Mouse (Mus musculus): Measurements from ENCODE around the gene Efnb2.

The Efnb2 gene

GRCm38 (mm10) chr8:8619221-8620194, 41.5 kb downstream of the Efnb2 start:
- DNase-seq (ENCODE audit: low read depth in 1 of 2, low spot score in 2 of 2): no peak

- DNase-seq (ENCODE audit: low read depth in 1 of 2, low spot score in 2 of 2): no peak
These were observed 47.2 kb downstream of the Efnb2 start for GRCm38 (mm10) chr8:8613844-8614243.

- no peak for DNase-seq (ENCODE audit: low read depth in 1 of 2, low spot score in 2 of 2)
These were observed 49.1 kb downstream of the Efnb2 start for GRCm38 (mm10) chr8:8611928-8612327.

GRCm38 (mm10) chr8:8609791-8610190, 51.3 kb downstream of the Efnb2 start:
- DNase-seq (ENCODE audit: low read depth in 1 of 2, low spot score in 2 of 2): no peak

- no peak for DNase-seq (ENCODE audit: low read depth in 1 of 2, low spot score in 2 of 2)
These were observed 51.9 kb downstream of the Efnb2 start for GRCm38 (mm10) chr8:8609141-8609540.

- no peak for DNase-seq (ENCODE audit: low read depth in 1 of 2, low spot score in 2 of 2)
These were observed 55.4 kb downstream of the Efnb2 start for GRCm38 (mm10) chr8:8605621-8606020.

GRCm38 (mm10) chr8:8603875-8604274, 57.2 kb downstream of the Efnb2 start:
- DNase-seq (ENCODE audit: low read depth in 1 of 2, low spot score in 2 of 2): no peak

GRCm38 (mm10) chr8:8602616-8603461, 58.2 kb downstream of the Efnb2 start:
- DNase-seq (ENCODE audit: low read depth in 1 of 2, low spot score in 2 of 2): peak in 1 of 2 experiments; percentile 16

GRCm38 (mm10) chr8:8599931-8600330, 61.1 kb downstream of the Efnb2 start:
- DNase-seq (ENCODE audit: low read depth in 1 of 2, low spot score in 2 of 2): no peak

- DNase-seq (ENCODE audit: low read depth in 1 of 2, low spot score in 2 of 2): no peak
These were observed 63.6 kb downstream of the Efnb2 start for GRCm38 (mm10) chr8:8597434-8597833.

- no peak for DNase-seq (ENCODE audit: low read depth in 1 of 2, low spot score in 2 of 2)
These were observed 65.0 kb downstream of the Efnb2 start for GRCm38 (mm10) chr8:8595831-8596611.

GRCm38 (mm10) chr8:8593812-8594211, 67.2 kb downstream of the Efnb2 start:
- no peak for DNase-seq (ENCODE audit: low read depth in 1 of 2, low spot score in 2 of 2)

GRCm38 (mm10) chr8:8593371-8593770, 67.7 kb downstream of the Efnb2 start:
- DNase-seq (ENCODE audit: low read depth in 1 of 2, low spot score in 2 of 2): no peak

- no peak for DNase-seq (ENCODE audit: low read depth in 1 of 2, low spot score in 2 of 2)
These were observed 68.7 kb downstream of the Efnb2 start for GRCm38 (mm10) chr8:8592331-8592730.

GRCm38 (mm10) chr8:8583981-8584377, 77.1 kb downstream of the Efnb2 start:
- DNase-seq (ENCODE audit: low read depth in 1 of 2, low spot score in 2 of 2): no peak

GRCm38 (mm10) chr8:8583290-8583980, 77.6 kb downstream of the Efnb2 start:
- DNase-seq (ENCODE audit: low read depth in 1 of 2, low spot score in 2 of 2): no peak

GRCm38 (mm10) chr8:8577770-8578303, 83.2 kb downstream of the Efnb2 start:
- DNase-seq (ENCODE audit: low read depth in 1 of 2, low spot score in 2 of 2): no peak

GRCm38 (mm10) chr8:8576833-8577232, 84.2 kb downstream of the Efnb2 start:
- no peak for DNase-seq (ENCODE audit: low read depth in 1 of 2, low spot score in 2 of 2)

- DNase-seq (ENCODE audit: low read depth in 1 of 2, low spot score in 2 of 2): no peak
These were observed 84.8 kb downstream of the Efnb2 start for GRCm38 (mm10) chr8:8576286-8576685.

All from monocyte, adult 2 months (primary cell).